Mouse (Mus musculus) thymus, postnatal 4 days (tissue): ENCODE measurements around the gene Ppfia3.
A peak's percentile ranks its signal among the peaks of the same experiment; 100 is the strongest.
"Not testable (repeated sequence)": the region's sequence is repeated elsewhere in the genome, so short reads cannot be mapped to it uniquely, and the experiment has no call there.

Experiments
- DNase-seq: peaks from one replicate; pipeline ENCODE4 v3.0.0; 2021

Gene Ppfia3

GRCm38 (mm10) chr7:45386077-45386476, 19.3 kb upstream of the Ppfia3 start:
- DNase-seq = no peak

GRCm38 (mm10) chr7:45376057-45376456, 9.2 kb upstream of the Ppfia3 start:
- DNase-seq = no peak

GRCm38 (mm10) chr7:45374620-45375019, 7.8 kb upstream of the Ppfia3 start:
- no peak for DNase-seq

DNA sequence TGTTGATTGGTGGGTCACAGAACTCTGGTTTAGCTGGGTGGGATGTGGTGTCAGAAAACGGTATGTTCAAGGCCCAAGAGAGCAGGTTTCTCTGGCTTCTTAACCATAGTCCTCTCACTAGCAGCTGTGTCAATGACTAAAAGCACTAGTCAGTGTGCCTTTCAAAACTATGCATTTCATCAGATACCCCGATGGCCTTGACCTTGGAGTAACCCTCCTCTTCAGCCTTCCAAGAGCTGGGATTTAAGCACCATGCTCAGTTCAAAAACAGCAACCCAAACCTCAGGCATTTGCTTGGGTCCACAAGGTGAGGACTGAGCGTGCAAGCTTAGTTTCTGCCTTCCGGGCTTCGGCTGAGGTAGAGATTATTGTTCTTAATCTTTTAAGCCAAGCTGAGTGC, 5.6 kb upstream of the Ppfia3 start:
- no peak for DNase-seq

GRCm38 (mm10) chr7:45370475-45371311, 3.9 kb upstream of the Ppfia3 start, which contains the start of gene Lin7b:
Gene Lin7b (minus strand): TSS chr7:45370583.
- peak; percentile 97 for DNase-seq

- DNase-seq = no peak
These were observed 3.1 kb upstream of the Ppfia3 start for GRCm38 (mm10) chr7:45369836-45370474.

- no peak for DNase-seq
These were observed 2.4 kb upstream of the Ppfia3 start for GRCm38 (mm10) chr7:45369022-45369745.

DNA sequence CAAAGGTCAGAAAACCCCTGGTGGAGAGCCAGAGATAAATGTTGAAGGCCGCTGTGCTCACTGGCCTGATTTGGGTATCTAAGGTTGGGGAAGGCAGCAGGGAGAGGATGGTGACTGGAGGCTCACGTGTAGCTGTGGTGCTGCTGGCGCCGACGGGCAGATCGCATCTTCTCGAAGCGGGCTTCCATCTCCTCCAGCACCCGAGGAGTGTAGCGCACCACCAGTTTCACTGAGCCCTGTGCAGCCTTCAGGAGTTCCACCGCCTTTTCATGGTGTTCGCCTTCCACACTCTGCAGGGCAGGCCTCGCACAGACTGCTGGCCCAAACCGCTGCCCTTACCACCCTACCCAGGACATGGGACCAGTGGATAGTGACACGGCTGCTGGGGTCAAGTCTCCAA, 1.4 kb upstream of the Ppfia3 start:
- no peak for DNase-seq

- DNase-seq = peak; percentile 99
These were observed 431 bp upstream of the Ppfia3 start for GRCm38 (mm10) chr7:45367020-45367880.

- no peak for DNase-seq
These were observed 822 bp downstream of the Ppfia3 start for GRCm38 (mm10) chr7:45365742-45366651.

DNA sequence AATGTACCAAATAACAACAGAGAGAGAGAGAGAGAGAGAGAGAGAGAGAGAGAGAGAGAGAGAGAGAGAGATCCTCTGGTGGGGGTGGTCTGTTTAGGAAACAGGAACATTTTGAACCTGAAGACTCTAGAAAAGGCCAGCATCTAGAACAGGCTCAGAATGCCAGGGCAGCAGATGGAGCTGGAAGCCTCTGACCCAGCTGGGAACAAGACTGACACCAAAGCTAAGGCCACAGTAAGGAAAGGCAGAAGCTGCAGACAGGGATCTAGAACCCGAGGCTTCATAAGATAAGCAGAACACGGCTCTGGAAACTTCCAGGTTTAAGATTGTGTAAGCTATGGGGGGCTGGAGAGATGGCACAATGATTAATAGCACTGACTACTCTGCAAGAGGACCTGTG, 2.8 kb downstream of the Ppfia3 start:
- DNase-seq = no peak

DNA sequence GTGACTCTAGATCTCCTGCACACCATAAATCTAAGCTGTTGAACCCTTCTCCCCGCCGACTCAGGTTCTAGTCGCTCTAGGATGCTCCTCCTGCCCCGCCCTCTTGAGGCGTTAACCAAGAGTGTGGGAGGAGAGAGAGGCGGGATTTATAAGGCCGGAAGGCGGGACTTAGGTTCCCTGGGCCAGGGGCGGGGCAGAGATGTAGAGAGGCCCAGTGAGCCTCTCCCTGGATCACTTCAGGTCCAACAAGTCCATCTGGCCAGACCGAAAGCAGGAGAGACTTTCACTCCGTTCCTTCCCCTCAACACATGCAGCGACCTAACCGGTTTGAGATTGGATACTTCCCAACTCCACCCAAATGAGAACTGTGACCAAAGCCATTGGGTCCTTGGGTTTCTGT, 4.0 kb downstream of the Ppfia3 start:
- peak; percentile 74 for DNase-seq

DNA sequence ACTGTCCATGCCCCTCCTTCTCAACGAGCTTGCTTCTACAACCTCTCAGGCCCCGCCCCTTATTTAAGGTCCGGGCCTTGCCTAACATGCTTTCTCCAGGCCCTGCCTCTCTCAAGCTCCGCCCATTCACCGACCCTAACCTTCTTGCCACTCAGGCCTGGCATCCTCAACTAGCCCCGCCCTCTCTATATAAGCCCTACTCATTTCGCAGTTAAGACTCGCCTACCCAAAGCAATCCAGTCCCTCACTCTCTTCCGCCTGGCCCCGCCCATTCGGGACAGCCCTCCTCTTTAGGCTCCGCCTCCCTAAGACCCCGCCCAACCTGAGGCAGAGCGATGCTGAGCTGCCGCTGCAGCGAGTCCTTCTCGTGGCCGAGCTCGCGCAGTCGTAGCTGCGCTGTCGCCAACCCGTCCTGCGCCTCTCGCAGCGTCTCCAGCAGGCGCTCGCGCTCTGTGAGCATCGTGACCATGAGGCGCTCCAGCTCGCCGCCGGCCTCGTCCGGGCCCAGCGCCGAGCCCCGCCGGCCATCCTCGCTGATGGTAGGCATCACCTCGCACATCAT, 5.5 kb downstream of the Ppfia3 start:
- DNase-seq = peak; percentile 85

GRCm38 (mm10) chr7:45360404-45361125, 6.3 kb downstream of the Ppfia3 start:
- no peak for DNase-seq

- DNase-seq = not testable (repeated sequence)
These were observed 7.7 kb downstream of the Ppfia3 start for GRCm38 (mm10) chr7:45359081-45359480.

DNA sequence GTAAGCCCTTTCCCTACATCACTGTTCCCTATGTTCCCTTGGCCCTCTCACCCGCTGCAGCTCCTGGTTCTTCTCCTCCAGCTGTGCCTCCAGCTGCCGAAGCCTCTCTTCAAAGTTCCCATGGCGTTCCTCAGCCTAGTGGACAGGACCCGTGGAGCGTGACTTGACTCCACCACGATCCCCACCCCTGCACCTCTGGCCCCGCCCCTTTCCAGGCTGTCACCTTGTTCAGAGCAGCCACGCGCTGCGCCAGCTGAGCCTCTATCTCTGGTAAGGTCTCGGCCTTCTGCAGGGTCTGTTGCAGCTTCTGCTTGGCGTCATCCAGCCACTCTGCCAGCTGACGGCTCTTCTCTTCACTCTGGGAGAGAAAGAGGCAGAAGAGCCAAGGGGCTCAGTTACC, 10.7 kb downstream of the Ppfia3 start:
- no peak for DNase-seq

GRCm38 (mm10) chr7:45355318-45356020, 11.3 kb downstream of the Ppfia3 start:
- no peak for DNase-seq

DNA sequence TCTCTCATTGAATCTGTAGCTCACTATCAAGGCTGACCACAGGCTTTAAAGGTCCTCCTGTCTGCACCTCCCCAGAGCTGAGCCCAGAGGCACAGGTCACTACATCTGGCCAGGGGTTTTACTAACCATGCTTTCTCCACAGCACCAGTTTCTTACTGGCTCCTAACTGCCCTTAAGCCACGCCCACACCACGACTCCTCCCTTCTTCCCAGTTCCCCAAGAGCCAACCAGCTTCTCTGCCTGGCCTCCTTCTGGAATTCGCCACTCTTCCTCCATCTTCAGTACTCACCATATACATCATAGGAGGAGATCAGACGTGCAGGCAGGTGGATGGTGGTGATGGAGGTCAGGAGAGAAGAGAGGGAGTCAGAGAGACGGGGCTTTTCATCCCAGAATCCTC, 13.8 kb downstream of the Ppfia3 start:
- DNase-seq = no peak

- no peak for DNase-seq
These were observed 19.9 kb downstream of the Ppfia3 start for GRCm38 (mm10) chr7:45346905-45347304.

DNA sequence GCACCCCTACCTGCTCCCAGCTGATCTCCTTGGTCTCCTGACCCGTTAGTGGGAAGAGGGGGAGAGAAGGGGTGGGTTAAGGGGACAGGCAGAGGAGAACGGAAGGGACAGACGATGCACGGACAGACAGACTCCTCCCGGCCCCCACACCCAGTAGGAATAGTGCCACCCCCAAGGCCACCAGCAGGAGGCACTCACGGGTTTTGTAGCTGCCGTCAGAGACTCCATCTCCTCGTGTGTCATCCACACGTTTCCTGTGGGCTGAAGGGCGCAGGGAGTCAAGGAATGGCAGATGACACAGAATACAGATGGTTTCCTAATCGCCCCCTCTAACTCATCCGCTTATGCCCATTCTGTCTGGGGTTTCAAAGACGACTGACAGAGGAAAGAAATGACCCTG, 23.3 kb downstream of the Ppfia3 start:
- peak; percentile 70 for DNase-seq
